In the genomic region with DNA sequence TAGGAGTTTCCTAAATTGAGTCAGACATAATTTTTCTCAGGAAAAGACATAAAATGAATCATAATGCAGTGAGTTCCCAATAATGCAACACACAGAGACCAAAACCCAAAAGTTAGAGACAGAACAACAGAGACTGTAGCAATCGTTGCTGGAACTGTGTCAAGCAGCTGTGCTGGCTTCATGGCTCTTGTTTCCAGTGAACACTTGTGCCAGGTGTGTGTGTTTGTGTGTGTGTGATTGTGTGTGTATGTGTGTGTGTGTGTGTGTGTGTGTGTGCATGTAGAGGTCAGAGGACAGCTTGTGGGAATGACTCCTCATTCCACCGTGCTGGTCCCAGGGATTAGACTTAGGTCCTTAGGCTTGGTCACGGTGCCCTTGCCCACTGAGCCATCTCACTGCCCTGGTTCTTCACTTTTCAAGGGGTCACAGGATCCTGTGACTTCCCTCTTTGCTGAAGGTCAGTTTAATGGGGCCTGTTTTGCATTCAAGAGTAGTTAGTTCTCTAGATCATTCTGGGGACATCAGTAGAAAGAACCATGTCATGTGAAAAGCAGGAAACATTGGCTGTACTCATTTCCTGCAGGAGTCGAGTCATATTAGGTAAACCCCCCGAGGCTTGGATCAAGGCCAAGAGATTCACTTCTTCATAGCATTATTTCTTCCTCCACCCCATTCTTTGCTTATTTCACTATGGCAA, we compare ENCODE assay signal across 15 mouse cellular contexts. TPM values are rescaled to one million over a fixed set of nuclear protein-coding genes. Genes with fewer than 3 reads are reported as not detected.
A peak's percentile ranks its signal among the peaks of the same experiment; 100 is the strongest.
DNase-seq lines count a peak whose midpoint lies in the region; ATAC-seq lines count a peak whose summit lies in the region.
"Had no signal": no experiment of that assay in that cellular context is flagged by ENCODE, and none has a peak within 500 bp of the region (broad histone marks: within the 10 kb centered on the region; RNA-seq: fewer than 3 reads in every experiment).

No protein-coding gene starts in this region.

- H3K27ac ChIP-seq in kidney, embryonic 15.5 days: no peak overlapping the region
- H3K27ac ChIP-seq in midbrain, embryonic 13.5 days: no peak overlapping the region
- H3K27ac ChIP-seq: forebrain, embryonic 12.5 days; left cerebral cortex, adult 2 months had no signal

- DNase-seq in kidney, postnatal 36 days: peak; percentile 12 to 32
- DNase-seq in A20 (ENCODE audit: low read depth, low spot score): peak; percentile 64
- peak; percentile 84 for DNase-seq in adipocyte (ENCODE audit: low spot score)
- no peak for DNase-seq in embryo, embryonic 10.5 days (ENCODE audit: low spot score)
- DNase-seq in spleen, postnatal 4 days (ENCODE audit: low spot score in 2 of 2): no peak
- DNase-seq: cerebellum, adult 18-20 months; liver; right cerebral cortex, postnatal 25 days had no signal

- H3K9me3 ChIP-seq in kidney, embryonic 15.5 days (replicated peaks): peaks cover 3% of the 10 kb centered on the region; the same call in 1 of the 2 replicates
- no peaks in the 10 kb centered on the region for H3K9me3 ChIP-seq in midbrain, embryonic 13.5 days
- H3K9me3 ChIP-seq: forebrain, embryonic 12.5 days had no signal

- H3K4me1 ChIP-seq in kidney, embryonic 15.5 days: no peaks in the 10 kb centered on the region
- no peaks in the 10 kb centered on the region for H3K4me1 ChIP-seq in midbrain, embryonic 13.5 days (replicated peaks)
- H3K4me1 ChIP-seq: forebrain, embryonic 12.5 days had no signal

- WGBS in kidney, embryonic 15.5 days: 61% methylated on average over 5 of the region's 5 CpGs
- WGBS in midbrain, embryonic 13.5 days: 82% methylated on average over 4 of the region's 5 CpGs

- H3K4me2 ChIP-seq in kidney, embryonic 15.5 days: no peak overlapping the region
- no peak overlapping the region for H3K4me2 ChIP-seq in midbrain, embryonic 13.5 days (replicated peaks)
- H3K4me2 ChIP-seq: forebrain, embryonic 12.5 days had no signal

- no peak overlapping the region for H3K9ac ChIP-seq in kidney, embryonic 15.5 days
- no peak overlapping the region for H3K9ac ChIP-seq in midbrain, embryonic 13.5 days (replicated peaks)
- H3K9ac ChIP-seq: forebrain, embryonic 12.5 days had no signal

- ATAC-seq in kidney, embryonic 15.5 days (replicated peaks; ENCODE audit: low FRiP score): no peak
- peak; percentile 48 to 58; a peak in 3 of 4 replicates for ATAC-seq in hematopoietic stem cell, adult 5-6 weeks (replicated peaks in 1 of 2; ENCODE audit: insufficient read depth in 1 of 2, low FRiP score in 2 of 2, low TSS enrichment in 1 of 2, low read depth in 1 of 2, poor library complexity in 2 of 2, severe bottlenecking in 2 of 2)
- no peak for ATAC-seq in midbrain, embryonic 13.5 days

- H3K27me3 ChIP-seq in kidney, embryonic 15.5 days: no peaks in the 10 kb centered on the region
- no peaks in the 10 kb centered on the region for H3K27me3 ChIP-seq in midbrain, embryonic 13.5 days
- H3K27me3 ChIP-seq: forebrain, embryonic 12.5 days had no signal

- no peaks in the 10 kb centered on the region for H3K36me3 ChIP-seq in kidney, embryonic 15.5 days
- no peaks in the 10 kb centered on the region for H3K36me3 ChIP-seq in midbrain, embryonic 13.5 days
- H3K36me3 ChIP-seq: forebrain, embryonic 12.5 days had no signal

- no peak overlapping the region for H3K4me3 ChIP-seq in kidney, embryonic 15.5 days (replicated peaks)
- H3K4me3 ChIP-seq in midbrain, embryonic 13.5 days (replicated peaks): no peak overlapping the region
- H3K4me3 ChIP-seq: forebrain, embryonic 12.5 days; left cerebral cortex, adult 2 months had no signal

RNA-seq across cellular contexts. Expression of a gene that starts 6.0 kb away (rescaled TPM):
- polyA plus RNA-seq in kidney, embryonic 15.5 days (2015; fragmentation: Nextera tagmentation; extraction: Ambion mirVana): 0.32 and 0.41 TPM in 2 replicates
- total RNA-seq in hematopoietic stem cell, adult 5-6 weeks (2017): not detected in 2 replicates
- polyA plus RNA-seq in midbrain, embryonic 13.5 days (2015; fragmentation: Nextera tagmentation; extraction: Ambion mirVana): 0.18 TPM in 1 of 2 replicates, not detected in the other
- total RNA-seq: left cerebral cortex, adult 2 months; monocyte, adult 5-6 weeks; neutrophil, adult 5-6 weeks had no signal

RNA-seq across cellular contexts. Expression of a gene that starts 13.2 kb away (rescaled TPM):
- 17.5 and 18.7 TPM in 2 replicates for polyA plus RNA-seq in kidney, embryonic 15.5 days (2015; fragmentation: Nextera tagmentation; extraction: Ambion mirVana)
- total RNA-seq in hematopoietic stem cell, adult 5-6 weeks (2017): 36.9 and 44.2 TPM in 2 replicates
- 19.1 and 21.1 TPM in 2 replicates for polyA plus RNA-seq in midbrain, embryonic 13.5 days (2015; fragmentation: Nextera tagmentation; extraction: Ambion mirVana)

Comparison
In these comparisons a context has a peak if more than half of its experiments do, and no peak if none do; other contexts are left out.
1. DNase-seq: peak in kidney, postnatal 36 days (2 of 2), A20 (single experiment) and adipocyte (single experiment); none in embryo, embryonic 10.5 days (single experiment) and spleen, postnatal 4 days (0 of 2).
2. ATAC-seq: peak in hematopoietic stem cell, adult 5-6 weeks (2 of 2); none in kidney, embryonic 15.5 days (single experiment) and midbrain, embryonic 13.5 days (single experiment).